Mouse (Mus musculus): Measurements from ENCODE around the gene Fcmr. TPM values are rescaled to one million over a fixed set of nuclear protein-coding genes. Genes with fewer than 3 reads are reported as not detected.

The Fcmr gene
- total RNA-seq, 2 experiments from 2014 or later = 0.50 to 1.0 TPM

DNA sequence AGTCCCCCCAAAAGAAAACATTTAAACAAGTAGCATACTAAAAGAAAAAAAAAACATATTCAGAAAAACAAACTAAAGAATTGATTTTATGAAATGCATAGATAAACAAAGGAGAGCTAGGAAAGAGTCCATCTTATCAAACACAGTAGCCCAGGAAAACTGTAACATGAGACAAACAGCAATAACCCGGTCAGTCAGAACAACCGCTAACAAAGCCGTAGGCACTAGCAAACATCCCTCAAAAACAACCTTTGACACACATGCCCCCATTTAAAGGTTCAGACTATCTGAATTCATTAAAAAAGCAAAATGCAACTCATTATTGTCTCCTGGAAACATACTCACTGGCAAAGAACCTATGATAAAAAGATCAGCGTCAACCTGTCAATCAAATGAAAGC, 8.0 kb upstream of the Fcmr start:
- DNase-seq (ENCODE audit: low spot score in 2 of 2) = no peak

DNA sequence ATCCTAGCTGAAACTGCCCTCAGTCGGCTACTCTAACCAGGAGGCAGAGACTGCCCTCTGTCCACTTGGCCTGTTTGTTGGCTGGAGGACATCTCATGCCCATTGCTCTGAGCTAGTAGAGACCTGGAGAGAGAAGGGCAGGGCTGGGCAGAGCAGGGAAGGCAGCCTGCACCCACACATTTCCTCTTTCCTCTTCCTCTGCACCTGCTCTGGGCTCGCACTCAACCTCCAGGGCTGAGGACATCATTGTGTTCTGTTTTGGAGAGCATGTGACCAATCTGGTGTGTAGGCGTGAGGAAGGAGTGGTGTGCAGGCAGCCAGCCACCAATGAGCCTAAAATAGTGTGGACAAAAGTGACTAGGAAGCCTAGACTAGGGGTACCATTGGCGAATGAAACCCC, 1.2 kb upstream of the Fcmr start:
- DNase-seq (ENCODE audit: low spot score in 2 of 2) = no peak

DNA sequence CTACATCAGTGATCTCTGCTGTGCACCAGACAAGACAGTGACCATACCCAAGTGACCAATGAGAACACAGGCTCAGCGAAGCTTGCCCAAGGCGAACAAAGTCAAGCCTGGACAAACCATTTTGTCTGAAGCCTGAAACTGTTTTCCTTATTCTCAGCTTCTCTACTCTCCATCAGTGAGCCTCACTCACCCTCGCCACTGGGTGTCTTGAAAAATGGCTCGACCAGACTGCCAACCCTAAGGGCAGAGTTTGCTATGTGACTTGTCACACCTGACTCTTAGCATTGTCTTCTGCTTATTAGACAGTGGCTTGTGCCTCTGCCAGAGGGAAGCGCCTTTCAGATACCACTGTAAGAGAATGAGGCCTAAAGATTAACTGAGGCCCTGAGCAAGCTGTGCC, 728 bp upstream of the Fcmr start:
- no peak for DNase-seq (ENCODE audit: low spot score in 2 of 2)

DNA sequence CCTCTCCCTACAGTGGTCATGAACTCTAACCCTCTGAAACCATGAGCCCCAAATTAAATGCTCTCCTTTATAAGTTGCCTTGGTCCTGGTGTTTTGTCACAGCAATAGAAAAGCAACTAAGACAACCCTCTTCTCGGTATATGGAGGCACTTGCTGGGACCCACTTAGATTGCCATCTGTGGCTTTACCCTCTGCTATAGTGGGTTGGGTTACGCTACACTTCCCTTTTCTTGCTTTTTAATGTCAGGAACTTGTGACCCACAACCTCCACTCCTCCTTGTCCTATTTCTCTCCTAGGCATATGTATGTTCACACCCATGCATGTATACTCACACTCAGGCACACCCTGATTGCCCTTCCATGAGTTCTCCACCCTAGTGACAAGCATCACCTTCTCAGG, 7.4 kb downstream of the Fcmr start:
- no peak for DNase-seq (ENCODE audit: low spot score in 2 of 2)

DNA sequence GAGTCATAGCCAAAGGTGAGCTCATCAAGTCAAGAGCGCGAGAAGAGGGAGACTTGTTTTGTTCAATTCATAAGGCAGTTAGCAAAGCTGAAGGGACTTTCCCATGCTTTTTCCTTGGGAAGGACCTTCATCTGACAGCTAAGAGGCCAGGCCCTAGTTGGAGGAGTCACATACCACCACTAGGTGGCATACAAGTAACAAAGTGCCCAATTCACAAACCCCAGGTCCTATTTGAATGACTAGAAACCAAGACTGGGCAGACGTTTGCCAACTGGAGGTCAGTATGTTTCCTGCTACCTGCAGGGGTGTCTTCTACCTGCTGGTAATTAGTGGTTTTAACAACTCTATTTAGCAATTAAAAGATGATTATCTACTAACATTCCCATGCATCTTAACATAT, 9.7 kb downstream of the Fcmr start:
- DNase-seq (ENCODE audit: low spot score in 2 of 2) = peak in 1 of 2 experiments; percentile 22

DNA sequence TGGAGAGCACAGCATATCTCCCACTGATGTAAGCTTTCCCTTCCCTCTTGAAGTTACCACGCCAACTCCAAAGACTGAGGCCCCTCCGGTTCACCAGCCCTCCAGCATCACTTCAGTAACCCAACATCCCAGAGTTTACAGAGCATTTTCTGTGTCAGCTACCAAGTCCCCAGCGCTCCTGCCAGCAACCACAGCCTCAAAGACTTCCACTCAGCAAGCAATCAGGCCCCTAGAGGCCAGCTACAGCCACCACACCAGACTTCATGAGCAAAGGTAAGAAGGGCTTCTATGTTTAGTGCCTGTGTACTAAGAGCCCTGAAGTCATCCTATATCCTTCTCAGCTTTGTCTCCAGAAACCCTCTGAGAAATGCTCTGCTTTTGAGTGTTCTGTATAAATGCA, 10.4 kb downstream of the Fcmr start:
- no peak for DNase-seq (ENCODE audit: low spot score in 2 of 2)

DNA sequence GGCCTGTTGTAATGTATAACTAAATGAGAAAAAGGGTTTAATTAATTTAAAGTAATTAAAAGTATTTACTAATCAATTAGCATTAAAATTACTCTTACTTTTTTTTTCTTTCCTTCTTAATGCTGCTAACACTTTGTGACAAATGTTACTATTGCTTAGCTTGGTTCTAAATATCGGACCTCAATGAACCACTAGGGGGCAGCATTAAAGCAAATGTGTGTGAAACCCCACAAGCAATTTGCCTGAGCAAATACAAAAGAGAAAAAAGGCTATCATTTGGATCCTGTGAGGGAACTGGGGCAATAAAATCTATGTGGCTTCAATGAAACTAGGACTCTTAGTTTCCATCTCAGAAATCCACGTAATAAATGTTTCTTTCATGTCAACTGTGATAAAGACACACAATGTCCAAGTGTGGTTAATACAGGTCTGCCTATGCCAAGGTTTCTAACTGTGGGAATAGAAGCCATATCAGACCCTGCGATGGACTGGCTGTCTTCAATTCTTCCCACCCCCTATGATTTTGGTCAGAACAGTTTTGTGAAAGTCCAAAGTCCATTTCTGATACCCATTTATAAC, 11.6 kb downstream of the Fcmr start:
- DNase-seq (ENCODE audit: low spot score in 2 of 2) = no peak

DNA sequence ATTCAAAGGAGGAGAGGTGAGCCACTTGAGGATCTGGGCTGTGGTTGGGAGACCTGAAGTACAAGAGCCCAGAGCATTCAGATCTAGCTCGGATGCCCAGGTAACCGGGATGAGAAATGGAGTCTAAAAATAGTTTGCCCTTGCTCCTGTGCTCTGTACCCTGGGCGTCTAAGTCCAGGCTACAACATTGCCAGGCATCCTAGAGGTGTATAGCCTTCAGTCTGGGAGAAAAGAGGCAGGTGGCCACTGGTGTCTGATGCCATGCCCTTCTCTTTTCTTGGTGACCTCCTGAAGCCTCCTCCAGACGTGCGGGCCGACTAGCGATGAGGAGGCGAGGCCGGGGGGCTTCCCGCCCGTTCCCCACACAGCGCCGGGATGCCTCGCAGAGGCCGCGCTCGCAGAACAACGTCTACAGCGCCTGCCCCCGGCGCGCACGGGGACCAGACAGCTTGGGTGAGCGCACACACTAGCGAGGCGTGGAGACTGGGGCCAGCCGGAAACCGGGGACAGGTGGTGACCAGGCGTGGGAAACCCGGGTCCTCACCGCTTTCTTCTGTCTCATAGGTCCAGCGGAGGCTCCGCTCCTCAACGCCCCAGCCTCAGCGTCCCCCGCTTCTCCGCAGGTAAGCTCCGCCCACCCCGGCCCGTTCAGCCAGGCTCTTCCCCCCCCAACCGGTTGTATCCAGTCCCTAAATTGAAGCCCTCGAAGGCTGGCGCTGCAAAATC, 12.6 kb downstream of the Fcmr start:
- no peak for DNase-seq (ENCODE audit: low spot score in 2 of 2)

DNA sequence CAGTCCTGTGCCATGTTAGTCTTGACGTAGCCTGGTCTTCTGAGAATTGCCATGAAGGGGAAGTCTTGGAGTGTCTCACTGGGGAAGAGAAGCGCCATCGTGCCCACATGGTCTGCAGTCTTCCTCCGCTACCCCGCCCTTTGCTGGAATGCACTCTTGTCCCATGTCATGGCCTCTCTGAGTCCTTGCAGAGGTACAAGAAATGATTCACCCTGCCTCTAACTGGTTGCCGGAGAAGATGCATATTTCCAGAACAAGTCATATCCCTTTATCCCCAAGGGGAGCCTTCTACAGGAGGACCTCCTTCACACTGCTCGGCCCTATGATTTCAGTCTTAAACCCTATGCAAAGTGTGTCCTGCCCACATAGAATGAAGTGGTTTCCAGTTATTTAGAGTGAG, 14.5 kb downstream of the Fcmr start:
- DNase-seq (ENCODE audit: low spot score in 2 of 2) = no peak

DNA sequence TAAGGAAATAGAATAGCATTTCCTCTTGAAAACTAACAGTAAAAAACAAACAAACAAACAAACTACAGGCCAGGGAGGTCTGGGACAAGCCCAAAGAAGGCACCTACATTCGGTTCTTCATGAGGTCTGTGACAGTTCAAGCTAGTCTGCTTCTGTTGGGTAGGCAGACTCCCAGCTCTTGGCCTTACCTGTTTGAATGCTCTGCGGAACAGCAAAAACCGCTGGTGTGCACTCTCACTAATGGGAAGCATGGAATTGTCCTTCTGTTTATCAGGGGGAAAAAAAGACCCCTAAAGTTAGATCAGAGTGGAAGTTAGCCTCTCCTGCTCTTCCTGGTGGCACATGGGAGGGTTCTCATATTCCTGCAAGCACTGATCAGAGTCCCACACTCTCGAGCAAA, 17.7 kb downstream of the Fcmr start:
- no peak for DNase-seq (ENCODE audit: low spot score in 2 of 2)

DNA sequence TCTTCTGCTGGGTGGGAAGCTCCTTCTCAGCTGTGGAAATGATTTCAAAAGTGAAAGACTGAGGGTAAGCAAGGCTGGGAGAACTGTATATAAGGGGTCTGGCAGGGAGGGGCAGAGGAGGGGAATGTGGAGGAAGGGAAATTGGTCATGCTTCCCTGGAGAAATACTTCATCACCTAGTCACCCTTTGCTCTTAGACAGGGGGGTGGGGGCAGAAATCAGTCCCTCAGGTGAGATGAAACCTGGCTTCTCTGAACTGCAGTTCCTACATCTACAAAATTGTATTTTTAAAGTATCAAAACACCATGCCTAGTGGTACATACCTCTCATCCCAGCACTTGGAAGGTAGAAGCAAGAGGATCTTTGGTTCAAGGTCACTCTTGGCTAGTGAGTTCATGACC, 21.9 kb downstream of the Fcmr start, which contains the start of gene Il24:
Gene Il24, minus strand, starts transcription at position 101 of the 400 bp plus-strand sequence.
- no peak for DNase-seq (ENCODE audit: low spot score in 2 of 2)

DNA sequence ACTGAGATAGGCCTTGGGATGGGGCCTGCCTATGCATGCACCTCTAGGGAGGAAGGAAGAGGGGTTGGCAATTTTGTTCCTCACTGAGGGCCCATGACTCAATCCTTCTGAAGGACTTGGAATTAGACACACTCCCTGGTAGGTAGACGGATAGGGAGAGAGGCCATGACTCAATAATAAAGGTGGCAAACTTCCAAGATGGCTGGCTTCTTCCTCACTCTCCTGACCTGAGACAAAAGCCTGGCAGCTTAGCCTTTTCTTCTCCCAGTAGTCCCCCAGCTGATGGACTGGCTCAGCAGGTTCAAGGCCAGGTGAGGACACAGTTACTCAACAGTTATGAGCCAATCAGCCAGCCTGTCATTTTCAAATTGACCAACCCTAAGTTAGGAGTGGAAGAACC, 27.0 kb downstream of the Fcmr start:
- peak in 1 of 2 experiments; percentile 18 for DNase-seq (ENCODE audit: low spot score in 2 of 2)

DNA sequence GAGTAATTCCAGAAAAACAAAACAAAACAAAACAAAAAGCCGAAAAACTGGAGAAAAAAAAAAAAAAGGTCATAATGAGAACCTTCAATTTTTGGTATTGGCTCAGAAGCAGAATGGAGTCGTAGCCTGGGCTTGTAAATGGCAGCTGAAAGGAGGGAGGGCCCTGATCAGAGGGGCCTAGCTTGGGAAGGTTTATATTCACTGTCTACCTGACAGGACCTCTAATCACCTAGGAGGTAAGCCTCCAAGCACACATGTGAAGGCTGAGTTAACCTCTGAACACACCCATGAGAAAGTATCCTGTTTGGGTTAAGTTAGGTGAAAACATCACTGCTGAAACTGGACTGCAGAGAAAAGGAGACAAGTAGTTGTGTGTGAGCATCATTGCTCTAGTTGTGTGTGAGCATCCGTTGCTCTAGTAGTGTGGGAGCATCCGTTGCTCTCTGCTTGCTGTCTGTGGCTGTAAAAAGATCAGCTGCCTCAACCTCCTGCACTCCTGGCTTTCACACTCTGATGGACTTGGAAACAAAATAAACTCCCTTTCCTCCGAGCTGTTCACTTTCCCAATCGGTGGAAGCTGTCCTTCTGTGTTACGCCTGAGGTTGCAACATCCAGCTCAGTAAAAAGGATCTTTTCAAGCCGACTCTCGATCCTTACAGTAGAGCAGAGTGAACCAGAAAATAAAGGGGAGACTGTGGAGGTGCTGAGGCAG, 28.0 kb downstream of the Fcmr start:
- DNase-seq (ENCODE audit: low spot score in 2 of 2) = no peak

DNA sequence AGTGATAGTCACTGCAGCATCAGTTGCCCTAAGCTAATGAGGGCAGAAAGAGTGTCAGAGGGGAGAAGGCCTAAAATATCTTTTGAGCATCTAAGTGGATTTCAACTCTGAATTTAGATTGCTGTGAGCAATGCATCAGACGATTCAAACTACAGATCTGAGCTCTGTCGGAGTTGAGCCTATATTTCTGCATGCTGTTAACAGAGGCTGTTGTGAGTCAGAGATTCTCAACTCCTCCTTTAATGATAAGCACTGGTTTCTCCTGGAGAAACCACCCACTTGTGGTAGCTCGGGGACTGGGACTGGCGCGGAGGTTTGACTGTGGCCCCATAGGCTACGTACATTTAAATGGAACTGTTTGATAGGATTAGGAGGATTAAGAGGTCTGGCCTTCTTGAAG, 29.0 kb downstream of the Fcmr start:
- DNase-seq (ENCODE audit: low spot score in 2 of 2) = no peak

DNA sequence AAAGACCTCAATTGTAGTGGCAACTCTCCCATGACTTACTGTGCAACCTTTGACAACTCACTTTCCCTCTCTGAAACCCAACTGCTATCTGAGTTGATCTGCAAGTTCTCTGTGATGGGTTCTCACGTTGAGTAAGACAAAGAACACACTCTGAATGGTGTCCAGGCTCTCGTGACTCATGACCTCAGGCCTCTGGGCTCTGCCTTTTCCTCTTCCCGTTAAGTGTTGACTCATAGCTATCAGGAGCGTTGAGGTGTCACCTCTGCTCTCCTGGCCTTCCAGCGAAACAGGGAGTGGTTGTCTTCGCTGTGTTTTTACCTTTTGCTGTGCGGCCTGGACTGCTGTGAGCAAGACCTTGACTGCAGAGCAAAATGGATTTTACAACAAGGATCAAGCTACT, 37.0 kb downstream of the Fcmr start:
- DNase-seq (ENCODE audit: low spot score in 2 of 2) = no peak

DNA sequence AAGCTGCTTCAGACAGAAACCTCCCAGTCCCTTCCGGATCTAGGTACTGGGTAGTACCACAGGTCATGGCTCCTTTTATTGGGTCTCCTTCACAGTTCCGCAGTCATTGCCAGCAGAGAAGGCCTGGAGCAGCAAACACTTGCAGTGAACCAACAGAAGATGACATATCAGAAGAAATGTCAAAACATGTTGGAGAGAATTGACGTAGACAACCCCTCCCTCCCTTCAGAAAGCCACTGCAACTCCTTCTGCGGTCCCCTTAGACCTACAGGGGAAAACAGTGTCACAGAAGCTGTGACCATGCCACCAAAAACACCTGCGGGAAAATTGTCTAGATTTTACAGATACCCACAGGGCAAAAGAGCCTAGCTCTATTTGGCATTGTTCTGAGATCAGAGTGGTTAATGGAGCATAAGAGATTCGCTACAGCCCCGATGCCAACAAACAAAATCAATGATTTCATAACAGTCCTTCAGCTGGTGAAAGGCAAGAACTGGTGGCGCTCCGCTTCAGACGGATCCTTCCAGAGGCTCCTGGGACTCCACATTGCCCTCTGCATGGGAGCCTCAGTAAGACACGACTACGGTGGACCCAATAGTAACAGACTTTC, 46.0 kb downstream of the Fcmr start, which contains the start of gene Il20:
Gene Il20, minus strand, starts transcription at position 51 of the 610 bp plus-strand sequence.
- DNase-seq (ENCODE audit: low spot score in 2 of 2) = no peak

DNA sequence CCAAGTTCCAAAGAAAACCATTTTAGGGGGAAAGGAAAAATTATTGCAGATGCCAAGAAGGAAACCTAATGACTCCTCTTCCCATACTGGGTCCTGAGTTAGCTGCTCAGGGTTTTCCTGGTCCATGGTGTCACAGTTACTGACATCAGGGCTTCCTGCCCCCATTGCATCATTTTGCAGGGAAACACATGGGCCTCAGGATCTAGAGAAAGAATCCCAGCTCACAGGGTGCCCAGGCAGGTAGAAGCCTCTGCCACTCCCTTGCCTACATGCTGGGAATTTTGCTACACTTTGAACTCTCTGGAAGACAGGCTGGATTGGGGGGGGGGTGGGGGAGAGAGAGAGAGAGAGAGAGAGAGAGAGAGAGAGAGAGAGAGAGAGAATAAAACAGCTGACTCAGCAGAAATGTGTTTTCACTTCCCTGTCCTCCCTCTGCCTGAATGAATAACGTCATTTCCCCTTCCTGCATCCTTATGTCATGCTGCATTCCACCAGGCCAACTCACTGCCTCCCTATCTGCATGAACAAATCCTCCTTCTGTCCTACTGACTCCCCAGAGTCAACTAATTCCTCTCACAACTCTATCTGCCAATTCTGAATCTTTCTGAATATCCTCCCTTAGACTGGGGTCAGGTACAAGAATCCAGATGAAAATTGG, 53.0 kb downstream of the Fcmr start:
- DNase-seq (ENCODE audit: low spot score in 2 of 2) = no peak

DNA sequence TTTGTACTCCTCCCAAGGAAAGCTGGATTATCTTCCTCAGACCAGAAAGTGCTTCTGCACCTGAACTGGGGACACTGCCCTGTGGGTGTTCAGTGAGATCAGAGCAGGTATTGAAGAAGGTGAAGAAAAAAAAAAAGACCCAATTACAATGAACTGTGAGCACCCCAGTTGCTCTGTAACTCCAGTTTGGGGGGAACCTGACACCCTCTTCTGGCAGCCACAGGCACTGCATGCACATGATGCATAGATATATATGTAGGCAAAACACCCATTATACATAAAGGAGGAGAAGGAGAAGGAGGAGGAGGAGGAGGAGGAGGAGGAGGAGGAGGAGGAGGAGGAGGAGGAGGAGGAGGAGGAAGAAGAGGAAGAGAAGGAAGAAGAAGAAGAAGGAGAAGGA, 61.0 kb downstream of the Fcmr start:
- DNase-seq (ENCODE audit: low spot score in 2 of 2) = no peak
